Mouse (Mus musculus) kidney, adult 9 months (tissue): Measurements from ENCODE around the gene Fam186b.

ENCODE experiments used
- DNase-seq: peaks from one replicate; pipeline ENCODE4 v3.0.0; 2022

Fam186b gene

GRCm38 (mm10) chr15:99222794-99223584, 72.7 kb downstream of the Fam186b start:
- no peak for DNase-seq

- DNase-seq = no peak
Measured at GRCm38 (mm10) chr15:99221315-99221952, 74.3 kb downstream of the Fam186b start.
